Mouse (Mus musculus): ENCODE measurements around the gene Zfr. TPM values are rescaled to one million over a fixed set of nuclear protein-coding genes. Genes with fewer than 3 reads are reported as not detected.
A peak's percentile ranks its signal among the peaks of the same experiment; 100 is the strongest.
"Not testable (repeated sequence)": the region's sequence is repeated elsewhere in the genome, so short reads cannot be mapped to it uniquely, and the experiment has no call there.

The Zfr gene
- total and polyA plus RNA-seq, 2 experiments = 34.2 to 46.2 TPM

GRCm38 (mm10) chr15:12097344-12097743 is 20.3 kb upstream of the Zfr start:
- WGBS = 97% methylated on average over 5 of the region's 5 CpGs
- Histone ChIP-seq H3K27ac (replicated peaks; ENCODE audit: insufficient read depth, low read depth, low read length) (no peak overlapping the region), H3K4me3 (ENCODE audit: insufficient read depth, low read depth, low read length) (no peak overlapping the region), H3K79me2 (ENCODE audit: control insufficient read depth, insufficient read depth, low read length) (no peaks in the 10 kb centered on the region), H3K9ac (ENCODE audit: low read depth, low read length) (no peak overlapping the region), H3K4me1 (ENCODE audit: control insufficient read depth, insufficient read depth, low read length) (no peaks in the 10 kb centered on the region), H3K27me3 (ENCODE audit: control insufficient read depth, insufficient read depth, low read length) (no peaks in the 10 kb centered on the region), H3K36me3 (ENCODE audit: control insufficient read depth, insufficient read depth, low read length) (no peaks in the 10 kb centered on the region)
- DNase-seq (ENCODE audit: extremely low read depth, low read depth, low spot score) = no peak
- TF ChIP-seq POLR2A (IDR thresholded peaks at IDR 0.05; ENCODE audit: extremely low read depth, insufficient read depth, low read length) (no peak), CTCF (IDR thresholded peaks at IDR 0.05; ENCODE audit: low read depth, low read length) (no peak)

- H3K9ac ChIP-seq (ENCODE audit: low read depth, low read length) = no peak overlapping the region
- no peaks in the 10 kb centered on the region for H3K4me1 ChIP-seq (ENCODE audit: control insufficient read depth, insufficient read depth, low read length)
- H3K27me3 ChIP-seq (ENCODE audit: control insufficient read depth, insufficient read depth, low read length) = no peaks in the 10 kb centered on the region
- H3K27ac ChIP-seq (replicated peaks; ENCODE audit: insufficient read depth, low read depth, low read length) = no peak overlapping the region
- 78% methylated on average over 5 of the region's 5 CpGs for WGBS
- TF ChIP-seq POLR2A (IDR thresholded peaks at IDR 0.05; ENCODE audit: extremely low read depth, insufficient read depth, low read length) = no peak
- no peak for TF ChIP-seq CTCF (IDR thresholded peaks at IDR 0.05; ENCODE audit: low read depth, low read length)
- DNase-seq (ENCODE audit: extremely low read depth, low read depth, low spot score) = no peak
- no peak overlapping the region for H3K4me3 ChIP-seq (ENCODE audit: insufficient read depth, low read depth, low read length)
- no peaks in the 10 kb centered on the region for H3K79me2 ChIP-seq (ENCODE audit: control insufficient read depth, insufficient read depth, low read length)
- H3K36me3 ChIP-seq (ENCODE audit: control insufficient read depth, insufficient read depth, low read length) = no peaks in the 10 kb centered on the region
These were observed 16.7 kb upstream of the Zfr start for GRCm38 (mm10) chr15:12100912-12101311.

- TF ChIP-seq POLR2A (IDR thresholded peaks at IDR 0.05; ENCODE audit: extremely low read depth, insufficient read depth, low read length) (no peak), CTCF (IDR thresholded peaks at IDR 0.05; ENCODE audit: low read depth, low read length) (no peak)
- Histone ChIP-seq H3K4me1 (ENCODE audit: control insufficient read depth, insufficient read depth, low read length) (no peaks in the 10 kb centered on the region), H3K27ac (replicated peaks; ENCODE audit: insufficient read depth, low read depth, low read length) (no peak overlapping the region), H3K36me3 (ENCODE audit: control insufficient read depth, insufficient read depth, low read length) (no peaks in the 10 kb centered on the region), H3K4me3 (ENCODE audit: insufficient read depth, low read depth, low read length) (no peak overlapping the region), H3K9ac (ENCODE audit: low read depth, low read length) (no peak overlapping the region), H3K79me2 (ENCODE audit: control insufficient read depth, insufficient read depth, low read length) (no peaks in the 10 kb centered on the region), H3K27me3 (ENCODE audit: control insufficient read depth, insufficient read depth, low read length) (no peaks in the 10 kb centered on the region)
- DNase-seq (ENCODE audit: extremely low read depth, low read depth, low spot score) = no peak
- 65% methylated on average over 3 of the region's 3 CpGs for WGBS
These were observed 13.9 kb upstream of the Zfr start for GRCm38 (mm10) chr15:12103763-12104162.

GRCm38 (mm10) chr15:12104827-12105226 is 12.8 kb upstream of the Zfr start:
- no peaks in the 10 kb centered on the region for H3K4me1 ChIP-seq (ENCODE audit: control insufficient read depth, insufficient read depth, low read length)
- no peak overlapping the region for H3K4me3 ChIP-seq (ENCODE audit: insufficient read depth, low read depth, low read length)
- H3K27me3 ChIP-seq (ENCODE audit: control insufficient read depth, insufficient read depth, low read length) = no peaks in the 10 kb centered on the region
- H3K9ac ChIP-seq (ENCODE audit: low read depth, low read length) = no peak overlapping the region
- DNase-seq (ENCODE audit: extremely low read depth, low read depth, low spot score) = no peak
- H3K79me2 ChIP-seq (ENCODE audit: control insufficient read depth, insufficient read depth, low read length) = no peaks in the 10 kb centered on the region
- TF ChIP-seq CTCF (IDR thresholded peaks at IDR 0.05; ENCODE audit: low read depth, low read length) = no peak
- TF ChIP-seq POLR2A (IDR thresholded peaks at IDR 0.05; ENCODE audit: extremely low read depth, insufficient read depth, low read length) = no peak
- no peak overlapping the region for H3K27ac ChIP-seq (replicated peaks; ENCODE audit: insufficient read depth, low read depth, low read length)
- H3K36me3 ChIP-seq (ENCODE audit: control insufficient read depth, insufficient read depth, low read length) = no peaks in the 10 kb centered on the region
- 72% methylated on average over 2 of the region's 2 CpGs for WGBS

GRCm38 (mm10) chr15:12106430-12106829 is 11.2 kb upstream of the Zfr start:
- 89% methylated on average over 12 of the region's 12 CpGs for WGBS
- no peak overlapping the region for H3K9ac ChIP-seq (ENCODE audit: low read depth, low read length)
- H3K4me1 ChIP-seq (ENCODE audit: control insufficient read depth, insufficient read depth, low read length) = no peaks in the 10 kb centered on the region
- H3K27ac ChIP-seq (replicated peaks; ENCODE audit: insufficient read depth, low read depth, low read length) = no peak overlapping the region
- no peaks in the 10 kb centered on the region for H3K36me3 ChIP-seq (ENCODE audit: control insufficient read depth, insufficient read depth, low read length)
- TF ChIP-seq POLR2A (IDR thresholded peaks at IDR 0.05; ENCODE audit: extremely low read depth, insufficient read depth, low read length) (no peak), CTCF (IDR thresholded peaks at IDR 0.05; ENCODE audit: low read depth, low read length) (no peak)
- no peaks in the 10 kb centered on the region for H3K79me2 ChIP-seq (ENCODE audit: control insufficient read depth, insufficient read depth, low read length)
- H3K27me3 ChIP-seq (ENCODE audit: control insufficient read depth, insufficient read depth, low read length) = no peaks in the 10 kb centered on the region
- H3K4me3 ChIP-seq (ENCODE audit: insufficient read depth, low read depth, low read length) = no peak overlapping the region
- no peak for DNase-seq (ENCODE audit: extremely low read depth, low read depth, low spot score)

- WGBS = 79% methylated on average over 4 of the region's 4 CpGs
- H3K4me1 ChIP-seq (ENCODE audit: control insufficient read depth, insufficient read depth, low read length) = no peaks in the 10 kb centered on the region
- no peak overlapping the region for H3K27ac ChIP-seq (replicated peaks; ENCODE audit: insufficient read depth, low read depth, low read length)
- peak; percentile 34 for DNase-seq (ENCODE audit: extremely low read depth, low read depth, low spot score)
- no peak overlapping the region for H3K9ac ChIP-seq (ENCODE audit: low read depth, low read length)
- H3K4me3 ChIP-seq (ENCODE audit: insufficient read depth, low read depth, low read length) = no peak overlapping the region
- no peaks in the 10 kb centered on the region for H3K36me3 ChIP-seq (ENCODE audit: control insufficient read depth, insufficient read depth, low read length)
- H3K79me2 ChIP-seq (ENCODE audit: control insufficient read depth, insufficient read depth, low read length) = no peaks in the 10 kb centered on the region
- no peaks in the 10 kb centered on the region for H3K27me3 ChIP-seq (ENCODE audit: control insufficient read depth, insufficient read depth, low read length)
- TF ChIP-seq CTCF (IDR thresholded peaks at IDR 0.05; ENCODE audit: low read depth, low read length) (no peak), POLR2A (IDR thresholded peaks at IDR 0.05; ENCODE audit: extremely low read depth, insufficient read depth, low read length) (no peak)
These were observed 9.4 kb upstream of the Zfr start for GRCm38 (mm10) chr15:12108200-12108599.

GRCm38 (mm10) chr15:12108922-12109321 is 8.7 kb upstream of the Zfr start:
- H3K4me1 ChIP-seq (ENCODE audit: control insufficient read depth, insufficient read depth, low read length); H3K27ac ChIP-seq (replicated peaks; ENCODE audit: insufficient read depth, low read depth, low read length); H3K36me3 ChIP-seq (ENCODE audit: control insufficient read depth, insufficient read depth, low read length); H3K9ac ChIP-seq (ENCODE audit: low read depth, low read length); H3K27me3 ChIP-seq (ENCODE audit: control insufficient read depth, insufficient read depth, low read length); H3K79me2 ChIP-seq (ENCODE audit: control insufficient read depth, insufficient read depth, low read length); DNase-seq (ENCODE audit: extremely low read depth, low read depth, low spot score); H3K4me3 ChIP-seq (ENCODE audit: insufficient read depth, low read depth, low read length): not testable (repeated sequence)
- WGBS = 88% methylated on average over 3 of the region's 3 CpGs

Data from liver, adult 2 months (tissue).